ENCODE assay signal across 14 mouse cellular contexts in genomic region chr2:93410899-93411570, GRCm38 (mm10). TPM values are rescaled to one million over a fixed set of nuclear protein-coding genes. Genes with fewer than 3 reads are reported as not detected.
DNase-seq lines count a peak whose midpoint lies in the region; ATAC-seq and TF ChIP-seq lines count a peak whose summit lies in the region.
"Had no signal": no experiment of that assay in that cellular context is flagged by ENCODE, and none has a peak within 500 bp of the region (broad histone marks: within the 10 kb centered on the region; RNA-seq: fewer than 3 reads in every experiment).

No protein-coding gene starts in this region.

- WGBS in hindbrain, embryonic 13.5 days, result 26% methylated on average over 12 of the region's 12 CpGs
- WGBS in hindbrain, embryonic 11.5 days, result 58% methylated on average over 12 of the region's 12 CpGs
- WGBS in midbrain, embryonic 14.5 days, result 40% methylated on average over 12 of the region's 12 CpGs
- 54% methylated on average over 12 of the region's 12 CpGs for WGBS in intestine, postnatal 0 days

- TF ChIP-seq CTCF in brain, embryonic 14.5 days (IDR thresholded peaks at IDR 0.05; ENCODE audit: borderline replicate concordance, extremely low read depth, insufficient read depth, insufficient read length), result no peak
- TF ChIP-seq CTCF in intestine, postnatal 0 days (IDR thresholded peaks at IDR 0.05; ENCODE audit: low read depth), result no peak
- TF ChIP-seq CTCF in layer of hippocampus, adult 2 months (conservative IDR thresholded peaks at IDR 0.05), result no peak

- H3K9me3 ChIP-seq in hindbrain, embryonic 13.5 days, result no peaks in the 10 kb centered on the region
- H3K9me3 ChIP-seq in hindbrain, embryonic 11.5 days (ENCODE audit: control insufficient read depth, low read length), result no peaks in the 10 kb centered on the region
- no peaks in the 10 kb centered on the region for H3K9me3 ChIP-seq in midbrain, embryonic 14.5 days (ENCODE audit: control insufficient read depth, low read length)
- no peaks in the 10 kb centered on the region for H3K9me3 ChIP-seq in intestine, postnatal 0 days (ENCODE audit: control insufficient read depth)
- H3K9me3 ChIP-seq: embryonic facial prominence, embryonic 15.5 days; kidney, embryonic 15.5 days had no signal

- H3K36me3 ChIP-seq in hindbrain, embryonic 13.5 days, result no peaks in the 10 kb centered on the region
- H3K36me3 ChIP-seq in hindbrain, embryonic 11.5 days (ENCODE audit: control insufficient read depth, insufficient read depth, low read length), result no peaks in the 10 kb centered on the region
- H3K36me3 ChIP-seq in midbrain, embryonic 14.5 days (ENCODE audit: control insufficient read depth, insufficient read depth, low read length), result no peaks in the 10 kb centered on the region
- H3K36me3 ChIP-seq in intestine, postnatal 0 days (ENCODE audit: control insufficient read depth, insufficient read depth), result no peaks in the 10 kb centered on the region
- H3K36me3 ChIP-seq: embryonic facial prominence, embryonic 15.5 days; kidney, embryonic 15.5 days had no signal

- DNase-seq in hindbrain, embryonic 11.5 days (ENCODE audit: low spot score), result no peak
- peak; percentile 54 for DNase-seq in A20 (ENCODE audit: low read depth, low spot score)
- peak; percentile 91 for DNase-seq in brain, embryonic 14.5 days (ENCODE audit: low read depth)
- peak; percentile 47 for DNase-seq in midbrain, embryonic 14.5 days
- DNase-seq in gastrocnemius, postnatal 36 days, result no peak
- DNase-seq in layer of hippocampus, adult 2 months (ENCODE audit: low spot score in 2 of 2), result no peak
- DNase-seq: adrenal gland, adult 2 months; heart, postnatal 36 days; lung, postnatal 36 days; thymus, adult 18-20 months had no signal

- ATAC-seq in hindbrain, embryonic 13.5 days (ENCODE audit: low FRiP score), result peak; percentile 22; the same call in 1 of the 2 replicates
- ATAC-seq in hindbrain, embryonic 11.5 days (ENCODE audit: low FRiP score), result no peak
- ATAC-seq in midbrain, embryonic 14.5 days (ENCODE audit: low FRiP score, low TSS enrichment), result no peak
- no peak for ATAC-seq in intestine, postnatal 0 days

- no peak overlapping the region for H3K4me2 ChIP-seq in hindbrain, embryonic 13.5 days
- no peak overlapping the region for H3K4me2 ChIP-seq in hindbrain, embryonic 11.5 days (replicated peaks; ENCODE audit: low read depth, low read length)
- no peak overlapping the region for H3K4me2 ChIP-seq in midbrain, embryonic 14.5 days (ENCODE audit: low read length)
- H3K4me2 ChIP-seq in intestine, postnatal 0 days (replicated peaks; ENCODE audit: low read depth), result no peak overlapping the region
- H3K4me2 ChIP-seq: embryonic facial prominence, embryonic 15.5 days; kidney, embryonic 15.5 days had no signal

- intact Hi-C loops in gastrocnemius, postnatal 36 days (cut with DNase I), result loop anchor here (10.0 kb wide), 1 partner anchor 336 kb away; no protein-coding TSS in a partner anchor

- H3K4me3 ChIP-seq in hindbrain, embryonic 13.5 days, result no peak overlapping the region
- no peak overlapping the region for H3K4me3 ChIP-seq in hindbrain, embryonic 11.5 days (ENCODE audit: low read depth, low read length)
- no peak overlapping the region for H3K4me3 ChIP-seq in midbrain, embryonic 14.5 days (replicated peaks; ENCODE audit: low read depth, low read length)
- H3K4me3 ChIP-seq in intestine, postnatal 0 days (ENCODE audit: low read depth, low read length), result no peak overlapping the region
- H3K4me3 ChIP-seq in layer of hippocampus, adult 2 months, result no peak overlapping the region
- H3K4me3 ChIP-seq: embryonic facial prominence, embryonic 15.5 days; kidney, embryonic 15.5 days had no signal

- no peak overlapping the region for H3K9ac ChIP-seq in hindbrain, embryonic 13.5 days
- no peak overlapping the region for H3K9ac ChIP-seq in hindbrain, embryonic 11.5 days (ENCODE audit: low read depth, low read length)
- no peak overlapping the region for H3K9ac ChIP-seq in midbrain, embryonic 14.5 days (replicated peaks; ENCODE audit: low read length)
- no peak overlapping the region for H3K9ac ChIP-seq in intestine, postnatal 0 days (ENCODE audit: low read depth, low read length)
- H3K9ac ChIP-seq: embryonic facial prominence, embryonic 15.5 days; kidney, embryonic 15.5 days had no signal

- H3K27ac ChIP-seq in hindbrain, embryonic 13.5 days, result 0 out of 2 replicates have a peak overlapping the region, but pooled peaks have one; percentile 20
- no peak overlapping the region for H3K27ac ChIP-seq in hindbrain, embryonic 11.5 days (ENCODE audit: low read depth, low read length)
- no peak overlapping the region for H3K27ac ChIP-seq in midbrain, embryonic 14.5 days (replicated peaks; ENCODE audit: low read depth, low read length)
- no peak overlapping the region for H3K27ac ChIP-seq in intestine, postnatal 0 days (ENCODE audit: low read depth, low read length)
- H3K27ac ChIP-seq in layer of hippocampus, adult 2 months, result no peak overlapping the region
- H3K27ac ChIP-seq: embryonic facial prominence, embryonic 15.5 days had no signal

- H3K27me3 ChIP-seq in hindbrain, embryonic 13.5 days, result 0 out of 2 replicates have a peak, but pooled peaks cover 6% of the 10 kb centered on the region
- H3K27me3 ChIP-seq in hindbrain, embryonic 11.5 days (ENCODE audit: control insufficient read depth, insufficient read depth, low read length), result no peaks in the 10 kb centered on the region
- no peaks in the 10 kb centered on the region for H3K27me3 ChIP-seq in midbrain, embryonic 14.5 days (ENCODE audit: control insufficient read depth, insufficient read depth, low read length)
- no peaks in the 10 kb centered on the region for H3K27me3 ChIP-seq in intestine, postnatal 0 days (replicated peaks; ENCODE audit: control insufficient read depth, insufficient read depth, low read length)
- H3K27me3 ChIP-seq: embryonic facial prominence, embryonic 15.5 days; kidney, embryonic 15.5 days had no signal

- H3K4me1 ChIP-seq in hindbrain, embryonic 13.5 days (replicated peaks), result peaks cover 30% of the 10 kb centered on the region
- H3K4me1 ChIP-seq in hindbrain, embryonic 11.5 days (replicated peaks; ENCODE audit: control insufficient read depth, insufficient read depth, low read length), result peaks cover 2% of the 10 kb centered on the region; the same call in 1 of the 2 replicates
- H3K4me1 ChIP-seq in midbrain, embryonic 14.5 days (ENCODE audit: control insufficient read depth, insufficient read depth, low read length), result 0 out of 2 replicates have a peak, but pooled peaks cover 2% of the 10 kb centered on the region
- H3K4me1 ChIP-seq in intestine, postnatal 0 days (replicated peaks; ENCODE audit: control insufficient read depth, insufficient read depth, low read length), result no peaks in the 10 kb centered on the region
- H3K4me1 ChIP-seq: embryonic facial prominence, embryonic 15.5 days had no signal

- no peak for TF ChIP-seq POLR2A in brain, embryonic 14.5 days (IDR thresholded peaks at IDR 0.05; ENCODE audit: borderline replicate concordance, extremely low read depth, insufficient read depth, insufficient read length, poor library complexity, severe bottlenecking)

RNA-seq across cellular contexts. Expression of gene Cd82, which starts 51.9 kb away (rescaled TPM):
- polyA plus RNA-seq in hindbrain, embryonic 13.5 days (2015; fragmentation: Nextera tagmentation; extraction: Ambion mirVana), result 19.8 and 23.7 TPM in 2 replicates
- polyA plus RNA-seq in hindbrain, embryonic 11.5 days (2014; fragmentation: Nextera tagmentation; extraction: Ambion mirVana), result 6.2 and 6.3 TPM in 2 replicates
- 19.5 and 24.4 TPM in 2 replicates for polyA plus RNA-seq in brain, embryonic 14.5 days (2012; rRNA removed)
- 12.6 and 14.1 TPM in 2 replicates for polyA plus RNA-seq in midbrain, embryonic 14.5 days (2014; fragmentation: Nextera tagmentation; extraction: Ambion mirVana)
- polyA plus RNA-seq in intestine, postnatal 0 days (2015; fragmentation: Nextera tagmentation; extraction: Ambion mirVana), result 184 and 199 TPM in 2 replicates
- 10 to 100 TPM in 1 of 2 experiments, 1 to 10 TPM in 1; 9.5 to 12.4 TPM for total RNA-seq in gastrocnemius, postnatal 36 days (2021)
- 10 to 100 TPM; 17.2 to 17.9 TPM for total RNA-seq in layer of hippocampus, adult 2 months (2021)

Comparison
In these comparisons a context has a peak if more than half of its experiments do, and no peak if none do; other contexts are left out.
1. DNase-seq: peak in A20 (single experiment), brain, embryonic 14.5 days (single experiment) and midbrain, embryonic 14.5 days (single experiment); none in hindbrain, embryonic 11.5 days (single experiment), gastrocnemius, postnatal 36 days (0 of 2) and layer of hippocampus, adult 2 months (0 of 2).